Mouse (Mus musculus): ENCODE measurements at regions not wholly inside any gene's neighbourhood (a gene's known extent, or its start where the extent isn't known, plus 50 kb on each side); places are given as distances from the start of the nearest gene placed in this dataset.

DNA sequence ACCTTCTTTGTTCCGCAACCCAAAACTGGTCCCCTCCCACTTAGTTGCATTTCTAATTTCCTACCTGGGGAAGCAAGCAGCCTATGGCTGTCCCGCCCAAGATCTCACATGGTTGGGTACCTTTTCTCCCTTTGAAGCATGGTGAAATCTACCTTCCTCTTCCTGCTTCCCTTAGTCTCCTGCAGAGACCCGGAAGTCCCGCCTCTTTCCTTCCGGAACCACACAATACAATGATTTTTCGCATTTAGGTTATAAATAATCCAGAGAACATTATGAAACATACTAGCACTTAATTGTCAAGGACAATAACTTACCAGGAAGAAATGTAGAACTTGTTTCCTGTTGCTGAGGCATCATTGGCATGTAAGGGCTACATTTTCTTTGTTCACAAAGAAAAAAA, 58.8 kb downstream of the 1700009N14Rik start:
- 93% methylated on average over 6 of the region's 6 CpGs for WGBS
- Histone ChIP-seq H3K4me2 (replicated peaks) (no peak overlapping the region), H3K4me3 (replicated peaks; ENCODE audit: low read length) (no peak overlapping the region), H3K27me3 (ENCODE audit: control insufficient read depth, insufficient read depth, low read length) (no peaks in the 10 kb centered on the region), H3K9me3 (ENCODE audit: control insufficient read depth, low read length) (no peaks in the 10 kb centered on the region), H3K9ac (no peak overlapping the region), H3K36me3 (replicated peaks; ENCODE audit: control insufficient read depth, insufficient read depth) (no peaks in the 10 kb centered on the region), H3K4me1 (replicated peaks; ENCODE audit: control insufficient read depth, insufficient read depth, low read length) (no peaks in the 10 kb centered on the region), H3K27ac (no peak overlapping the region)
- DNase-seq (ENCODE audit: low spot score) (no peak), ATAC-seq (ENCODE audit: low FRiP score) (no peak)

DNA sequence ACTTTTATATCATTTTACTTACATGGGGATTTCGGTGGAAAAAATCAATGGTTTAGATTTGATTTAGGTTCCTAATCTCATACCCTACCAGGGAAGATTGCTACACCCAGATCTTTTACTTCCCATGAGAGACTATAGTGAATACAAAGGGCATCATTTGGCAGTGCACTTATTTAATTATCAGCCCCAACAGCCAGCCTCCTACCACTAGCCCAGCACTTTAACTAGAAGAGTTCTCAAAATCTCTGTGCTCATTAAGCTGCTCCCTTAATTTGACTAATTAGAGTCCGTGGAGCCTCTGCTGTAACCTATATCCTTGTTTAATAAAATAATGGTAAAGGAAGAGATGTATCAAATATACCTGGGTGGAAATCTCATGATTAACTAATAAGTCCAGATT, 77.4 kb downstream of the 1700009N14Rik start:
- 72% methylated on average over 2 of the region's 2 CpGs for WGBS

DNA sequence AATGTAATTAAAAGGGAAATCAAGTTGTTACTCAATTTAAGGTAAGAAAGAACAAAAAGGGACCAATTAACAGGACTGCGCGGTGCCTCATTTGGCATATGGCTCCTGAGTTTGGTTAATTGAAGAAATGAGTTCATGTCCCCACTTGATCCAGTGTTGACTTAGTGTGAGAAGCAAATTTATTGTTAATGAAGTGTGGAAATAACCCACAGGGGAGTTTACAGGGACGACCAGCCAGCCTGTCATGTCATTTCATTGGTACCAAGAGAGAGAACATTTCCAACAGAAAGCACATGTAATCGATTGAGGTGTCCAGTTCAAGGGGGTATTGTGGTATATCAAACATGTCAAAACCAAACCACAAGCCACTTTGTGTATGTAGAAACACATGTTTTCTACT, 78.6 kb downstream of the 1700009N14Rik start:
- no peaks in the 10 kb centered on the region for H3K36me3 ChIP-seq (replicated peaks; ENCODE audit: control insufficient read depth, insufficient read depth)
- no peaks in the 10 kb centered on the region for H3K27me3 ChIP-seq (ENCODE audit: control insufficient read depth, insufficient read depth, low read length)
- ATAC-seq (ENCODE audit: low FRiP score) (0 out of 2 replicates have a peak, but pooled peaks have one; percentile 31), DNase-seq (ENCODE audit: low spot score) (no peak)
- no peaks in the 10 kb centered on the region for H3K4me1 ChIP-seq (replicated peaks; ENCODE audit: control insufficient read depth, insufficient read depth, low read length)
- 54% methylated on average over 4 of the region's 4 CpGs for WGBS
- H3K9me3 ChIP-seq (ENCODE audit: control insufficient read depth, low read length): no peaks in the 10 kb centered on the region
- H3K27ac ChIP-seq: no peak overlapping the region
- H3K4me2 ChIP-seq (replicated peaks): no peak overlapping the region
- H3K4me3 ChIP-seq (replicated peaks; ENCODE audit: low read length): no peak overlapping the region
- no peak overlapping the region for H3K9ac ChIP-seq

More for the DNA sequence above, 77.4 kb downstream of the 1700009N14Rik start:
- no peak for DNase-seq (ENCODE audit: low spot score)
- H3K4me2 ChIP-seq (replicated peaks): no peak overlapping the region
- H3K36me3 ChIP-seq (replicated peaks; ENCODE audit: control insufficient read depth, insufficient read depth): no peaks in the 10 kb centered on the region
- no peak overlapping the region for H3K27ac ChIP-seq
- H3K4me1 ChIP-seq (replicated peaks; ENCODE audit: control insufficient read depth, insufficient read depth, low read length): no peaks in the 10 kb centered on the region
- H3K9ac ChIP-seq: no peak overlapping the region
- H3K4me3 ChIP-seq (replicated peaks; ENCODE audit: low read length): no peak overlapping the region
- no peaks in the 10 kb centered on the region for H3K27me3 ChIP-seq (ENCODE audit: control insufficient read depth, insufficient read depth, low read length)
- H3K9me3 ChIP-seq (ENCODE audit: control insufficient read depth, low read length): no peaks in the 10 kb centered on the region
- ATAC-seq (ENCODE audit: low FRiP score): no peak

DNA sequence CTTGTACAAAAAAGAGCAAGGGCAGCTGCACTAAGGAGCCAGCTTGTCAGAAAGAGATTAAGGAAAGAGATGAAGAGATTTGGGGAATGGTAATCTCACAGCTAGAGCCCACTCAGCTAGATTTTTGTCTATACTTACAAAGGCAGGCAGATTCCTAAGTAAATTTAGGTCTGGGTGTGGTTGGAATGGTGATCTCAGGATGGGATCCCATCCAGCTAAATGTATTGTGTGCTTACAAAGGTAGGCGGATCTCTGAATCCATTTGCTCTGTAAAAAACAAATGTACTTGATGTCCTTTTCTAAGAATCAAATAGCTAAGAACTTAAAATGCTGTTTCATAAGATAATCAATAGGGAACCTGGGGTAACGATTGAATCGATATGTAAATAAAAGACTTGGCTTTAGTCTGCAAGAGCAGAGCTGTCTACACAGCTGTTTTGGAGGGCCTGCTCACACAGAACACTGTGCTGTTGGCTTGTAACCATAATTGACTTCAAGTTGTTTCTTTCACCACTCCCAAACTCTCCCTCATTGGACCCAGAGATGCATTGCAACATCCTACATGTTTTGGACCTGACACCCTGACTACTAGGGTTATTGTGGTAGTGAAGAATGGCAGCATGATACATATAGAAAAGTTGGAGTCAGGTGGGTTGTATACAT, 106.1 kb downstream of the 1700009N14Rik start:
- Histone ChIP-seq H3K4me3 (replicated peaks; ENCODE audit: low read length) (no peak overlapping the region), H3K27me3 (ENCODE audit: control insufficient read depth, insufficient read depth, low read length) (no peaks in the 10 kb centered on the region), H3K9me3 (ENCODE audit: control insufficient read depth, low read length) (no peaks in the 10 kb centered on the region), H3K9ac (no peak overlapping the region), H3K4me2 (replicated peaks) (no peak overlapping the region), H3K36me3 (replicated peaks; ENCODE audit: control insufficient read depth, insufficient read depth) (no peaks in the 10 kb centered on the region), H3K27ac (no peak overlapping the region), H3K4me1 (replicated peaks; ENCODE audit: control insufficient read depth, insufficient read depth, low read length) (no peaks in the 10 kb centered on the region)
- 93% methylated on average over 3 of the region's 3 CpGs for WGBS
- ATAC-seq (ENCODE audit: low FRiP score) (no peak), DNase-seq (ENCODE audit: low spot score) (no peak)

DNA sequence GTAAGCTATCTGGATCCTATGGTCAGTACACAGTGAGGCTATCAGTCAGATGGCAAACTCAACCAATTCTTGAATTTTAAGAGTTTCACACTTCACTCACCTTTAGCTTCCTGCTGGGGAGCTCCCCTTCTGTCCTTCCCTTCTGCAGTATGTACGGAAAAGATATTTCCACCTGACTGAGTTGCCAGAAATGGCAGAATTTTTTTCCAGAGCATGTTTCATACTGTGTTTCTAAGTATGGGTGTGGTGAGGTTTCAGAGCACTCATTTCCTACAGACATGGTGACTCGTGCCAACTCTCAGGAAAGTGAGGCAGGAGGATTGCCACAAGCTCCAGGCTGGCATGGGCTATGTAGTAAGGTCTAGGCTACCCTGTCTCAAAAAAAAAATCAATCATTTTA, 147.3 kb downstream of the 1700009N14Rik start:
- Histone ChIP-seq H3K27me3 (ENCODE audit: control insufficient read depth, insufficient read depth, low read length) (no peaks in the 10 kb centered on the region), H3K4me2 (replicated peaks) (no peak overlapping the region), H3K27ac (no peak overlapping the region), H3K9ac (no peak overlapping the region), H3K36me3 (replicated peaks; ENCODE audit: control insufficient read depth, insufficient read depth) (no peaks in the 10 kb centered on the region), H3K9me3 (ENCODE audit: control insufficient read depth, low read length) (no peaks in the 10 kb centered on the region), H3K4me3 (replicated peaks; ENCODE audit: low read length) (no peak overlapping the region), H3K4me1 (replicated peaks; ENCODE audit: control insufficient read depth, insufficient read depth, low read length) (no peaks in the 10 kb centered on the region)
- no peak for ATAC-seq (ENCODE audit: low FRiP score)
- 73% methylated on average over 2 of the region's 2 CpGs for WGBS
- no peak for DNase-seq (ENCODE audit: low spot score)

DNA sequence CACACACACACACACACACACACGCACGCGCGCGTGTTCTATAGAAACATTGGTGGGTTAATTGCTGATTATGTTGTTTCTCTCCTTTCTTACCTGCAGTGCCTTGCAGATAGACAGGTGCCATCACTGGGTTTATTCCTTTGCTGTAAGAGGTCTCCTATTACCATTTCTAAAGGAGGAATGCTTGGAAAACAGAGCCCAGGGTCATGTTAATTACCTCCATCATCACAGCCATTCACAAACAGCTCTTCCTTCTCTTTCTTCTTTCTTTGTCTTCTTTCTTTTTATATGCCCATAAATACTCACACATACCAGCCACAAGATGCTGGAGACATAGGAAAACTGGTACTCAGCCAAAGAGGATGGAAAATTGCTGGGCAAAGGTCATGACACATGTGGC, 155.0 kb downstream of the 1700009N14Rik start:
- no peak overlapping the region for H3K27ac ChIP-seq
- no peaks in the 10 kb centered on the region for H3K36me3 ChIP-seq (replicated peaks; ENCODE audit: control insufficient read depth, insufficient read depth)
- no peaks in the 10 kb centered on the region for H3K9me3 ChIP-seq (ENCODE audit: control insufficient read depth, low read length)
- ATAC-seq (ENCODE audit: low FRiP score) (no peak), DNase-seq (ENCODE audit: low spot score) (no peak)
- no peak overlapping the region for H3K4me2 ChIP-seq (replicated peaks)
- no peaks in the 10 kb centered on the region for H3K4me1 ChIP-seq (replicated peaks; ENCODE audit: control insufficient read depth, insufficient read depth, low read length)
- no peak overlapping the region for H3K9ac ChIP-seq
- WGBS: 91% methylated on average over 5 of the region's 5 CpGs
- no peak overlapping the region for H3K4me3 ChIP-seq (replicated peaks; ENCODE audit: low read length)
- H3K27me3 ChIP-seq (ENCODE audit: control insufficient read depth, insufficient read depth, low read length): no peaks in the 10 kb centered on the region

DNA sequence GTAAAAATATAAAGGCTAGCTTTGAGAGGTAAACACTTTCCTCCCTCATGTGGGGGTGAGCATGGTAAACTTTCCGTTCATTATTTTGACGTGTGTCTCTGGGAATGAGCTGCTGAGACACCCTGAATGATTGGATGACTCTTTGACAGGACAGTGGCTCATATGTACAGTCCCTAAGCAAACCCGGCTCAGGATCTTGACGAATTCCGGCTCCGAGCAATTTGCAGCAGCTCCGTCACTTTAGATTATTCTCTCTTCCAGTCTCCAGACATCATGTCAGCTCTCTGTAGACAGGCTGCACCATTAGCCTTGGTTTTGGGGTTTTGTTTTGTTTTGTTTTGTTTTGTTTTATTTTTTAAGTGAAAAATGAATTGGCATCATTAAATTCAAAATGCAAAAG, 194.0 kb downstream of the 1700009N14Rik start:
- Histone ChIP-seq H3K4me3 (replicated peaks; ENCODE audit: low read length) (no peak overlapping the region), H3K36me3 (replicated peaks; ENCODE audit: control insufficient read depth, insufficient read depth) (no peaks in the 10 kb centered on the region), H3K4me2 (replicated peaks) (no peak overlapping the region), H3K9ac (no peak overlapping the region), H3K4me1 (replicated peaks; ENCODE audit: control insufficient read depth, insufficient read depth, low read length) (no peaks in the 10 kb centered on the region), H3K27ac (no peak overlapping the region), H3K9me3 (ENCODE audit: control insufficient read depth, low read length) (no peaks in the 10 kb centered on the region), H3K27me3 (ENCODE audit: control insufficient read depth, insufficient read depth, low read length) (no peaks in the 10 kb centered on the region)
- WGBS: 80% methylated on average over 7 of the region's 7 CpGs
- ATAC-seq (ENCODE audit: low FRiP score) (no peak), DNase-seq (ENCODE audit: low spot score) (no peak)

DNA sequence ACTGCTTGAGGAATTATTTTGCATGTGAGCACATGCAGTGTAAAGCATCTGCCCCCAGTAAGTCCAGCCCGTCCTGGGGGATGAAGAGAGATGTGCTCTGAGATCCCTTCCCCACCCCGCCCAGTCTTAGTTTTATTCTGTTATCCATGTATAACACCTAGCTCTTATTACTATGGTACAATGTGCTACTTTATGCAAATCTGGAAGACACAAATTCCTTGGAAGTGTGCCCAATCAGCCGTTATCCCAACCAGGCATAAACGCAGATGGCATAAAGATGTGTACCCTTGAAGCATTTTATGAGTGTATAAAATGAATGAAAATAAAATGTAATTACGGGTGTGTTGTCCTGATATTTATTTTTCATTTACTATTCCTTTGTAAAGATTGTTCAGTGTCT, 194.8 kb downstream of the 1700009N14Rik start:
- H3K27me3 ChIP-seq (ENCODE audit: control insufficient read depth, insufficient read depth, low read length): no peaks in the 10 kb centered on the region
- no peaks in the 10 kb centered on the region for H3K36me3 ChIP-seq (replicated peaks; ENCODE audit: control insufficient read depth, insufficient read depth)
- H3K4me3 ChIP-seq (replicated peaks; ENCODE audit: low read length): no peak overlapping the region
- H3K4me1 ChIP-seq (replicated peaks; ENCODE audit: control insufficient read depth, insufficient read depth, low read length): no peaks in the 10 kb centered on the region
- H3K27ac ChIP-seq: no peak overlapping the region
- no peak overlapping the region for H3K4me2 ChIP-seq (replicated peaks)
- DNase-seq (ENCODE audit: low spot score): no peak
- no peaks in the 10 kb centered on the region for H3K9me3 ChIP-seq (ENCODE audit: control insufficient read depth, low read length)
- ATAC-seq (ENCODE audit: low FRiP score): no peak
- no peak overlapping the region for H3K9ac ChIP-seq
- WGBS: 81% methylated on average over 5 of the region's 5 CpGs

DNA sequence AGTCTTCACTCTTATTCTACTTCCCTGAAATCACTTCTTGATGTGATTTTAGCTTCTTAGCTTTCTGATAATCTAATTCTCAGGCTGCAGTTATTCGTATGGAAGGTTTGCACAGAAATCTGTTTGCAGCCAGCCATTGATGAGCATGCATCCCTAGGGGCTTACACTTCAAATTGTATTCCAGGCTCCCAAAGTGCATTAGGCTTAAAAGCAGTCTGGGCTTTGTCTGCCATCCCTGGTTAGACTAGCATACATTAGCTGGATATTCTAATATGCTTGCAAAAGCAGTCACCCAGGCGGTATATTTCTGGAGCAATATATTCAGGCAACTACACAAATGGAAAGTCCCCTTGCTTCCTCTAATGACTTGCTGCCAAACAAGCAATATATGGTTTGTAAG, 210.4 kb downstream of the 1700009N14Rik start:
- Histone ChIP-seq H3K4me1 (replicated peaks; ENCODE audit: control insufficient read depth, insufficient read depth, low read length) (no peaks in the 10 kb centered on the region), H3K4me3 (replicated peaks; ENCODE audit: low read length) (no peak overlapping the region), H3K27ac (no peak overlapping the region), H3K27me3 (ENCODE audit: control insufficient read depth, insufficient read depth, low read length) (no peaks in the 10 kb centered on the region), H3K9me3 (ENCODE audit: control insufficient read depth, low read length) (no peaks in the 10 kb centered on the region), H3K9ac (no peak overlapping the region), H3K36me3 (replicated peaks; ENCODE audit: control insufficient read depth, insufficient read depth) (no peaks in the 10 kb centered on the region), H3K4me2 (replicated peaks) (no peak overlapping the region)
- 54% methylated on average over 2 of the region's 2 CpGs for WGBS
- peak; percentile 34; the same call in 1 of the 2 replicates for ATAC-seq (ENCODE audit: low FRiP score)
- no peak for DNase-seq (ENCODE audit: low spot score)

DNA sequence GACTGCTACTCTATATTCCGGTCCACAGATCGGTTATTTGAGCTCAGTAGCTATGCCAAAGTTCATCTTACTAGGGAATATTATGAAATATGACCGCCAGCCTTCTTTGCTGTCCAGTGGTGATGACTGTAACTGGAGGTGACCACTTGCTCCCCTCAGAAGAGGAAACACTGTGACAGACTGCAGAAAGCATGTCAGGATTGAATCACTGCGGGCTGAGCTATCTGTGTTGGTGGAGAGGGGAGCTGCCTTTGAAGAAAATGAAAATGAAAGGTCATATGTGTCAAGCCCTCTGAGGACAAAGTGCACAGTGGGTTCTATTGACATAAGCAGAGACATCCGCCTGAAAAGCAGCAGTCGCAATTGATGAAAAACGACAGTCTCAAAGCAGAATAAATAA, 222.5 kb downstream of the 1700009N14Rik start:
- Histone ChIP-seq H3K4me1 (replicated peaks; ENCODE audit: control insufficient read depth, insufficient read depth, low read length) (no peaks in the 10 kb centered on the region), H3K27me3 (ENCODE audit: control insufficient read depth, insufficient read depth, low read length) (no peaks in the 10 kb centered on the region), H3K4me2 (replicated peaks) (no peak overlapping the region), H3K36me3 (replicated peaks; ENCODE audit: control insufficient read depth, insufficient read depth) (no peaks in the 10 kb centered on the region), H3K9ac (no peak overlapping the region), H3K9me3 (ENCODE audit: control insufficient read depth, low read length) (no peaks in the 10 kb centered on the region), H3K27ac (no peak overlapping the region), H3K4me3 (replicated peaks; ENCODE audit: low read length) (no peak overlapping the region)
- DNase-seq (ENCODE audit: low spot score): no peak
- ATAC-seq (ENCODE audit: low FRiP score): no peak
- 67% methylated on average over 7 of the region's 7 CpGs for whole genome bisulfite sequencing
